Mouse (Mus musculus): ENCODE measurements around the gene Gm14548.
"Not testable (repeated sequence)": the region's sequence is repeated elsewhere in the genome, so short reads cannot be mapped to it uniquely, and the experiment has no call there.

The Gm14548 gene

GRCm38 (mm10) chr7:3898036-3898590 is at the start of gene Gm14548:
Gene Gm14548 (minus strand): TSS chr7:3898120.
- peak; percentile 96 for DNase-seq

GRCm38 (mm10) chr7:3946117-3946516 is 48.2 kb upstream of the Gm14548 start:
- DNase-seq = no peak

GRCm38 (mm10) chr7:3940915-3941314 is 43.0 kb upstream of the Gm14548 start:
- DNase-seq = peak; percentile 76

GRCm38 (mm10) chr7:3939866-3940525 is 42.1 kb upstream of the Gm14548 start:
- peak; percentile 7 for DNase-seq

GRCm38 (mm10) chr7:3935473-3935872 is 37.6 kb upstream of the Gm14548 start:
- DNase-seq = peak; percentile 89

GRCm38 (mm10) chr7:3915387-3915786 is 17.5 kb upstream of the Gm14548 start, which contains the start of gene Lilra6:
Gene Lilra6 (minus strand): TSS chr7:3915503.
- DNase-seq = peak; percentile 92

- DNase-seq = peak; percentile 77
Observed at GRCm38 (mm10) chr7:3903704-3904103, 5.8 kb upstream of the Gm14548 start.

GRCm38 (mm10) chr7:3875032-3875431 is 22.9 kb downstream of the Gm14548 start:
- not testable (repeated sequence) for DNase-seq

GRCm38 (mm10) chr7:3844951-3845350 is 53.0 kb downstream of the Gm14548 start, which contains the start of gene Pira2:
Gene Pira2 (minus strand): TSS chr7:3845051.
- DNase-seq = not testable (repeated sequence)

GRCm38 (mm10) chr7:3837854-3838253 is 60.1 kb downstream of the Gm14548 start:
- not testable (repeated sequence) for DNase-seq
